Mouse (Mus musculus) urinary bladder, postnatal 0 days (tissue): ENCODE measurements around the gene Hapln3. TPM values are rescaled to one million over a fixed set of nuclear protein-coding genes. Genes with fewer than 3 reads are reported as not detected.

ENCODE experiments used
- polyA plus RNA-seq: library from polyadenylated mRNA; unstranded; fragments of >200 nt; fragmentation: Nextera tagmentation; extraction: Ambion mirVana; gene quantifications from 2 replicates; pipeline ENCODE4 v1.2.1, GENCODE M21; 2015

Hapln3 gene
- 0.82 and 1.5 TPM in 2 replicates for polyA plus RNA-seq

DNA sequence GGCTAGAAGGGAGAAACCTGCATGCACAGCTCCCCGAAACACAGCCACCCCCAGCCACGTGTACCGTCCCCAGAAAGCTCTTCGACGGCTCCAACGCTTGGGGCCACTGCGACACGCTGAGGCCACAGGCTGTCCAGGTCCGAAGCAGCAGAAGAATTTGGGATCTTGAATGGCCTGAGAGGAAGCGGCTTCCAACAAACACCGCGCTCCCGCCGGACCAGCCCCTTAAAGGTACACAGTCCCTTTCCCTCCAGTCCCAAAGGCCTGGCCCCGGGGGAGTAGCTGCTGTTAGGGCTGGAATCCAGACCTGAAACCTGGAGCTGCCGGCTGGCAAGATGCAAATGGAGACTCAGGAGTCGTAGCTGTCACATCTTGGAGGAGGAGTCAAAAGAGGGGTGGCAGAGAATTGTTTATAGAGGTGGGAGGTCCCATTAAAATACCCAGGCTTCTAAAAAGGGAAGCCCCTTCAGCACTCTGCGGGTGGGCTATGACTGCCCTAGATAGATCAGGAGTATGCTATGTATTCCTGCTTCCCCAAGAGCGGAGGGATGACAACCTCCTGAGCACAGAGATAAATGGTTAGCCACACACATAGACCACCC is at the start of gene Hapln3:
Hapln3 (minus strand) TSS at position 176 of the 602 bp plus-strand sequence.

GRCm38 (mm10) chr7:79148711-79149266 is 18.0 kb upstream of the Hapln3 start, which contains the start of gene Mfge8:
Mfge8 (minus strand) TSS chr7:79149060.

Other genes starting within 250 kb of the Hapln3 start
- 46.6 and 47.1 TPM in 2 replicates for gene Aen, start 235.2 kb downstream of the Hapln3 start, polyA plus RNA-seq
- gene Isg20, start 217.6 kb downstream of the Hapln3 start, polyA plus RNA-seq, result 19.7 and 27.3 TPM in 2 replicates
- 0.19 and 0.30 TPM in 2 replicates for gene Acan, start 77.5 kb downstream of the Hapln3 start, polyA plus RNA-seq
- gene Mfge8, start 18.0 kb upstream of the Hapln3 start, polyA plus RNA-seq, result 239 and 240 TPM in 2 replicates
- 8.6 and 11.5 TPM in 2 replicates for gene Abhd2, start 142.2 kb upstream of the Hapln3 start, polyA plus RNA-seq